Mouse (Mus musculus) intestine, embryonic 15.5 days (tissue): Measurements from ENCODE around the gene Ccnb1. TPM values are rescaled to one million over a fixed set of nuclear protein-coding genes. Genes with fewer than 3 reads are reported as not detected.
"Not testable (repeated sequence)": the region's sequence is repeated elsewhere in the genome, so short reads cannot be mapped to it uniquely, and the experiment has no call there.

Experiments
- ATAC-seq: fragments of 200-750 bp; cut with Nextera tagmentation; 2 replicates; pipeline ENCODE4 v1.8.0; 2017; ENCODE audit warnings: moderate TSS enrichment, moderate library complexity
- H3K27ac ChIP-seq: fragments of 300-500 bp; sonication (generic); 2 replicates; pipeline ENCODE4 v1.5.1; 2015; ENCODE audit warnings: mild to moderate bottlenecking, inconsistent platforms
- H3K27me3 ChIP-seq: fragments of 300-500 bp; sonication (generic); replicated peaks from 2 replicates; pipeline ENCODE4 v1.6.1; 2015; ENCODE audit warnings: inconsistent platforms
- H3K36me3 ChIP-seq: fragments of 300-500 bp; sonication (generic); 2 replicates; pipeline ENCODE4 v1.6.1; 2015; ENCODE audit warnings: inconsistent platforms
- H3K4me1 ChIP-seq: fragments of 300-500 bp; sonication (generic); replicated peaks from 2 replicates; pipeline ENCODE4 v1.6.1; 2015; ENCODE audit warnings: inconsistent platforms
- H3K4me2 ChIP-seq: fragments of 300-500 bp; sonication (generic); replicated peaks from 2 replicates; pipeline ENCODE4 v1.6.1; 2015; ENCODE audit warnings: mild to moderate bottlenecking, inconsistent platforms
- H3K4me3 ChIP-seq: fragments of 300-500 bp; sonication (generic); replicated peaks from 2 replicates; pipeline ENCODE4 v1.5.1; 2015; ENCODE audit warnings: inconsistent platforms
- H3K9ac ChIP-seq: fragments of 300-500 bp; sonication (generic); 2 replicates; pipeline ENCODE4 v1.6.1; 2015; ENCODE audit warnings: inconsistent platforms
- H3K9me3 ChIP-seq: fragments of 300-500 bp; sonication (generic); 2 replicates; pipeline ENCODE4 v1.6.1; 2016; ENCODE audit warnings: inconsistent platforms
- WGBS: fragments of 180-500 bp; shearing (Covaris S2); methylation state at CpG from one replicate; pipeline ENCODE4 v1.1.7; 2015; 5-methylcytosine and 5-hydroxymethylcytosine counted together
- polyA plus RNA-seq: library from polyadenylated mRNA; unstranded; fragments of >200 nt; fragmentation: Nextera tagmentation; extraction: Ambion mirVana; gene quantifications from 2 replicates; pipeline ENCODE4 v1.2.1, GENCODE M21; 2015

The Ccnb1 gene
- polyA plus RNA-seq, 1 experiment from 2014 or later: 217 TPM

DNA sequence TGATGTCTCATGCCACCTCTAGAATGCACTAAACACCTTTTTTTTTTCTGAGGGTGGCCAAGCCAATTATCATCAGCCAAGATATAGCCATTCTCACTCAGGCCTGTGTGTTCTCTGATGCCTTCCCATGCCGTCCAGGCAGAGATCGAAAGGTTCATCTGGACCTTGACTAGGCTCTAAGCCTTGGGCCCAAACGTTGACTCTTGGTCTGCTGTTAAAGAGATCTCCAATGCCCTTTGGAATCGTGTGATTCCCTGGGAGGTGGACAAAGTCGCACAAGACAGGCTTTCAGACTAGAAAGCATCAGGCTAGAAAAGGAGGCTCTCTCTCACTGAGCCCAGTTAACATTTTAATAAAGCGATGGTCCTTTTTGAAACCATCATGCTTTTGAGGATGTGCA is 10.8 kb upstream of the Ccnb1 start:
- 86% methylated on average over 6 of the region's 6 CpGs for WGBS
- Histone ChIP-seq H3K4me2 (no peak overlapping the region), H3K27ac (no peak overlapping the region), H3K4me3 (no peak overlapping the region), H3K27me3 (no peaks in the 10 kb centered on the region), H3K9ac (no peak overlapping the region), H3K9me3 (no peaks in the 10 kb centered on the region), H3K4me1 (no peaks in the 10 kb centered on the region), H3K36me3 (peaks cover 3% of the 10 kb centered on the region; the same call in 1 of the 2 replicates)
- ATAC-seq: no peak

DNA sequence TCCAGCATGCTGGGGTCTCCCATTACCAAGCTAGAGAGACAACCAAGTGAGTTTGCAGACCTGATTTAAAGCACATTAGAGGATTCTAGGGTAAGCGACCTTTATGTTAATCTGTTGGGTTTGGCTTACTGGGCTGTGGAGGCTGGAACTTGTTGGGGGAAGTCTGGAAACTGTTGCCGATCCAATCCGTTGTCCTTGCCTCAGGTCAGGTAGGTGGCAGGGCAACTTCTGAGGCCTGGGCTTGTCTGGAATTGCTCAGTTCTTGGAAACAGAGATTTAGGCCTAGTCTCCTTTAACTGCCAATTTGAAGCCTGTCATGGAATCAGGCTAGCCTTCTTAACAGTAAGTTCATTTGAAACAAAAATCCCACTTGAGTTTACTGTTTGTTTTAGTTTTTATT is 2.7 kb upstream of the Ccnb1 start:
- Histone ChIP-seq H3K36me3 (no peaks in the 10 kb centered on the region), H3K4me2 (no peak overlapping the region), H3K27me3 (no peaks in the 10 kb centered on the region), H3K9me3 (no peaks in the 10 kb centered on the region), H3K9ac (no peak overlapping the region), H3K4me1 (peaks cover 10% of the 10 kb centered on the region), H3K4me3 (no peak overlapping the region), H3K27ac (no peak overlapping the region)
- 83% methylated on average over 3 of the region's 3 CpGs for WGBS
- ATAC-seq: no peak

DNA sequence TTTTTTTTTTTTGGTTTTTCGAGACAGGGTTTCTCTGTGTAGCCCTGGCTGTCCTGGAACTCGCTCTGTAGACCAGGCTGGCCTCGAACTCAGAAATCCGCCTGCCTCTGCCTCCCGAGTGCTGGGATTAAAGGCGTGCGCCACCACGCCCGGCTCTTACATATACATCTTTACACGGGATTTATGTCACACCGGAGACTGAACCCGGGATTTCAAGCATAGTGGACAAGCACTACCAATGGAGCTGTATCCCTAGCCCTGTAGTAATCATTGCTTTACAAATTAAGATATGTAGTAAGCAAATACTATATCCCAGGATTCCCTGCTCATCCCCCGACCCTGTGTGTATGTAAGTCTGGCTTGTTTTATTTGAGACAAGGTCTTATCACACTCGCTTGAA is 1.7 kb upstream of the Ccnb1 start:
- H3K4me1 ChIP-seq: peaks cover 15% of the 10 kb centered on the region
- not testable (repeated sequence) for ATAC-seq, H3K27me3 ChIP-seq, H3K4me3 ChIP-seq, H3K4me2 ChIP-seq, H3K36me3 ChIP-seq, H3K9ac ChIP-seq, H3K27ac ChIP-seq, H3K9me3 ChIP-seq
- 94% methylated on average over 12 of the region's 14 CpGs for WGBS

DNA sequence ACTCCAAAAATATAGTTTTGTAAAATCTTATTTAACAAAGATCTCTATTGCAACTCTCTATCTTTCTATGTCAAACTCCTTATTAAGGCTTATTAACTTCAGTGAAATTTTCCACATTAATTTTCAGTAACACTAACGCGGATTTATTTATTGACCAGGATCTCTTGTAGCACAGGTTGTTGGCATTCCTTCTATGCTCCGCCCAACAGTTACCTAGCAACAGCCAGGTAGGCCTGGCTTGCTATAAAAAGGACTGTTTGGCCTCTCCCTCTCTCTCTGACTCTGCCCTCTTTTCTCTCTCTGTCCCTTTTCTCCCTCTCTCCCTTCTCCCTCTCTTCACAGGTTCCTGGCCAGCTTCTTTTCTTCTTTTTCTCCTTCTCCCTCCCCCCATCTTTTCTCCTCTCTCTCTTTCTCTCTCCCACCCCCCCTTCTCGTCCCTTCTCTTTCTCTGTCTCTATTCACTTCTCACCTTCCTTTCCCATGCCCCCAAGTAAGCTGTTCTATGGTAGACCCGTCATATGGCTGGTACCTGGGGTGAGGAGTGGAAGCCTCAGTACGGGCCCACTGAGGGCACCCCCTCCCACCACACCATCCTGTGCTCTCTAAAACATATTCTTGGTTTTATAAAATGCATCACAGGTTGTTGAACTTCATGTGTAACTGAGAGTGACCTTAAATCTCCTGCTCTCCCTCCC is 1.1 kb upstream of the Ccnb1 start:
- Histone ChIP-seq H3K27ac (no peak overlapping the region), H3K4me3 (no peak overlapping the region), H3K36me3 (peaks cover 7% of the 10 kb centered on the region; the same call in 1 of the 2 replicates), H3K27me3 (no peaks in the 10 kb centered on the region), H3K9ac (no peak overlapping the region), H3K9me3 (no peaks in the 10 kb centered on the region), H3K4me1 (peaks cover 15% of the 10 kb centered on the region), H3K4me2 (no peak overlapping the region)
- WGBS: 63% methylated on average over 6 of the region's 6 CpGs
- 0 out of 2 replicates have a peak, but pooled peaks have one; percentile 37 for ATAC-seq

DNA sequence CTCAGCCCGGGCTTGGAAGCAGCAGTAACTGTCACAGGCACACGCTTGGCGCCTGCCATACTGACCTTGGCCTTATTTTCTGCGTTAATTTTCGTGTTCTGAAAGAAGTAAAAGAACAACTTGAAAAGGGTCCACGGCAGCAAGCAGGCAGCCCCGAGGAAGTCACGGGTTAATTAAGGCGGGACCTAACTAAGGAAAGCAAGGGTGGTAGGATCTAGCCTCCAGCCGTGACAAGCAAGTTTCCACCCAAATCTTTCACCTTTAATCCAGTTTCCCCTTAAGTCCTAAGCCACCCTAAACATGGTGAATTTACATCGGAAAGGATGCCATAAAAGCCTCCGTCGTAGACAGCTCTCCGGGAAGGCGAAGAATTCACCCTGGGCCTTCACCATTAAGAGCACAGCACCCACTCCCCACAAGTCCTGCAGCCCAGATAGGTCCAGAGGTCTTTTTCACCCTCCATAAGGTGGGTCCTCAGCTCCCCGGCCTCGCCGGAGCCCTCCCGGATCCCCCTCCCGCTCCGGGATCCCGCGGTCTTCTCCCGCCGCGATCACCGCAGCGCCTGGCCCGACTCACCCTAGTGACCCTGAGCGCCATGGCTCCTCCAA is 460 bp downstream of the Ccnb1 start:
- H3K4me1 ChIP-seq: peaks cover 15% of the 10 kb centered on the region
- WGBS: under 1% methylated on average over 30 of the region's 30 CpGs
- H3K4me2 ChIP-seq: peak overlapping the region; percentile 80
- peak; percentile 50 for ATAC-seq
- peak overlapping the region; percentile 67 for H3K27ac ChIP-seq
- peak overlapping the region; percentile 67 for H3K9ac ChIP-seq
- H3K36me3 ChIP-seq: peaks cover 7% of the 10 kb centered on the region; the same call in 1 of the 2 replicates
- H3K27me3 ChIP-seq: no peaks in the 10 kb centered on the region
- H3K4me3 ChIP-seq: peak overlapping the region; percentile 80
- H3K9me3 ChIP-seq: no peaks in the 10 kb centered on the region

DNA sequence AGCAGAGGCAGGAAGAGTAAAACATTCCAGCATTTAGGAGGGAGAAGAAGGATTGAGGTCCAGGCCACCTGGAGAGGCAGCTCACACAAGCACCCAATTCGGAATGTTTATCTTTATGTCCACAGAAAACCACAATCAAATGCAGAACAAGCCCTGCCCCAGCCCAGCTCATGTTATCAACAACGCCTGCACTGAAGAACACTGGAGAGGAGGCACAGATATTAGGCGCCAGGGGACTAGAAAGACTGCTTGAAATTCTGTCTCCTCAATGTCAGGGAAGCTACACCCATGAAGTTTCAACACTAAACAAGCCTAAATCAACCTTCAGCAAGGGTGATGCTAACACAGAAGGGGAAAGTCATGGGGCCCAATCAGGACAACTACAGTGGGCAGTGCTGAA is 8.9 kb downstream of the Ccnb1 start:
- no peak overlapping the region for H3K4me2 ChIP-seq
- H3K9ac ChIP-seq: no peak overlapping the region
- no peaks in the 10 kb centered on the region for H3K9me3 ChIP-seq
- H3K27ac ChIP-seq: no peak overlapping the region
- H3K4me3 ChIP-seq: no peak overlapping the region
- H3K27me3 ChIP-seq: no peaks in the 10 kb centered on the region
- no peak for ATAC-seq
- H3K36me3 ChIP-seq: no peaks in the 10 kb centered on the region
- WGBS: 72% methylated on average over 3 of the region's 3 CpGs
- H3K4me1 ChIP-seq: 0 out of 2 replicates have a peak, but pooled peaks cover 7% of the 10 kb centered on the region

DNA sequence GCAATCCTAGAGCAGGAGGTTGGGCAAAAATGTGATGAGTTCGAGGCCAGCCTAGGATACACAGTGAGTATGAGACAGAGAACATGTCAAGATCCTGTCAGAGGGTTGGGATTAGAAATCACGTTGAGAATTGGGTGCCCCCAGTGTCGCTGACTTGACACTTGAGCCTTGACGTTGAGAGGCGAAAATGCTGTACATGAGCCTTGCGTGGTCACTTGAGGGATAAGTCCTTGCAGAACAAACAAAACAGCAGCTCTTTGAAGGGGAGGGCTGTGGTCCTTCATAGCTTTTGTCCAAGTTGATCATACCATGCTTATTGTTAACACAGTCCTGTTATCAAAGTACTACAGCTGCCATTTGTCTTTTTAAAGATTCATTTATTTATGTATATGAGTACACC is 9.7 kb downstream of the Ccnb1 start:
- 62% methylated on average over 6 of the region's 6 CpGs for WGBS
- H3K4me2 ChIP-seq: no peak overlapping the region

DNA sequence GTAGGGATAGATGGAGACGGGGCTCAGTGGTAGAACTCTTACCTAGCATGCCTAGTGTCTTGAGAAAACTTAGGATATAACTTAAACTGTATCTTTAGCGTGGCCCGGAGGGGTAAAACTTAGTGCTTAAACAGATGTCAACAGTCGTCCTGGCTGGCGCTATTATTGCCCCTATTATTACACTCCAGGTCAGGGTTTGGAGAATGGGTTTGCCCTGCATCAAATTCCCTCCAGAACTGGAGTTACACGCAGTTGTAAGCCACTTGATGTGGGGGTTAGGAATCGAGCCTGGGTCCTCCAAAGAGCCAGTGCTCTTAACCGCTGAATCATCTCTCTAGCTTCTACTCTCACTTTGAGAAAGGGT is 10.3 kb downstream of the Ccnb1 start:
- peak; percentile 6; the same call in 1 of the 2 replicates for ATAC-seq
- 9% methylated on average over 8 of the region's 8 CpGs for WGBS
- Histone ChIP-seq H3K36me3 (no peaks in the 10 kb centered on the region), H3K27me3 (no peaks in the 10 kb centered on the region), H3K4me2 (peak overlapping the region; percentile 92), H3K9me3 (no peaks in the 10 kb centered on the region), H3K4me1 (0 out of 2 replicates have a peak, but pooled peaks cover 7% of the 10 kb centered on the region), H3K4me3 (peak overlapping the region; percentile 84), H3K27ac (no peak overlapping the region), H3K9ac (peak overlapping the region; percentile 80; the same call in 1 of the 2 replicates)

More for the DNA sequence above, 9.7 kb downstream of the Ccnb1 start:
- Histone ChIP-seq H3K27ac (no peak overlapping the region), H3K4me3 (no peak overlapping the region), H3K36me3 (no peaks in the 10 kb centered on the region), H3K4me1 (0 out of 2 replicates have a peak, but pooled peaks cover 7% of the 10 kb centered on the region), H3K9ac (no peak overlapping the region), H3K27me3 (no peaks in the 10 kb centered on the region), H3K9me3 (no peaks in the 10 kb centered on the region)
- no peak for ATAC-seq

DNA sequence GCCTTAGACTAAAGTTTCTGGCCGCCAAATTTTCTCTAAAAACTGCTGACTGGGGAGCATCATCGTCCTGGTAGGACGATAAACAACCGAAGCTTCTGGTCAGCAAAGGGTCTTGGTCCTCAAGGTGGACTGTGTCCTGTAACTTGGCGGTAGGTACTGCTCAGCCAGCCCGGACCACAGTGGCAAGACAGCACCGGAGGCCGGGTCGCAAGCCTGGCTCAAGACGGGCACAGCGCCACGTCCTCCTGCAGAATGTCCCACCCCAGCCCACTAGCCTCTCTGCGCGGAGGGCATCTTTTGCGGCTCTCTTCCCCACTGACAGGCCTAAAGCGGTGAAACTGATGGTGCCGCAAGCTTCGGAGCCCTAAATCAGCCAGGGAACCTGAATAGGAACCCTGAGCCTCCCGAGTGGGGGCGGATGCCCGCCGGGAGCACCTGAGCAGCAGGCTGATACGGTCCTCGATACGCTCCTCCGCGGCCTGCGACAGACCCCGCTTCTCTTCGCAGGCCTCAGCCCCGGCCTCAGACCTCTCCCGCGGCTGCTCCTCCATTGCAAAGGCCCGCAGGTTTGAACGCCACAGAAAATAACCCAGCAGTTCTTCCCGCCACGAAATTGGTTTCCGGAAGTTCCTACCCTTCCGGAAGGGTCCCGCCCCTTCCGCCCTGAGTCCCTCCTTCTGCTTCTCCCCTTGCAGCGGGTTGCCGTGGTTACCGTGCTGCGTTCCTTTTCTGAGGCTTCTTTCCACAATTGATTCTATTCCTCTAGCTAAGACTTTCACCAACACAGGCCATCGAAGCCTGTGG is 10.9 kb downstream of the Ccnb1 start, which contains the start of gene Cenph:
Cenph (minus strand) TSS at position 648 of the 804 bp plus-strand sequence.
- H3K36me3 ChIP-seq: no peaks in the 10 kb centered on the region
- H3K27ac ChIP-seq: peak within 1 kb of the TSS; percentile 60; the same call in 1 of the 2 replicates
- peak within 1 kb of the TSS; percentile 84 for H3K4me3 ChIP-seq
- H3K4me2 ChIP-seq: peak within 1 kb of the TSS; percentile 92
- no peaks in the 10 kb centered on the region for H3K9me3 ChIP-seq
- peak within 1 kb of the TSS; percentile 80 for H3K9ac ChIP-seq
- under 1% methylated on average over 46 of the region's 46 CpGs for WGBS
- H3K27me3 ChIP-seq: no peaks in the 10 kb centered on the region
- H3K4me1 ChIP-seq: 0 out of 2 replicates have a peak, but pooled peaks cover 7% of the 10 kb centered on the region
- peak; percentile 95 for ATAC-seq

DNA sequence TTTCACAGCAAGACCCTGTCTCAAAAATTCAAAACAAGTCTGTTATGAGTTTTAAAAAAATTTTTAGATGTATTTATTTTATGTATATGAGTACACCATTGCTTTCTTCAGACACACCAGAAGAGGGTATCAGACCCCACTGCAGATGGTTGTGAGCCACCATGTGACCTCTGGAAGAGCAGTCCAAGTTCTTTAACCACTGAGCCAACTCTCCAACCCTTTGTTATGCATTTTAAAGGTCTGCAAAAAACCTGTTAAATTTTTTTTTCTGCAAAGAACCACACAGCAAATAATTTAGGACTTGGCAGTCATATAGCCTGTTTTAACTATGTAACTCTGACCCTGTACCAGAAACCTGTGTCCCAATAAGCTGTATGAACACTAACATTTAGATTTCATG is 11.7 kb downstream of the Ccnb1 start:
- Histone ChIP-seq H3K27ac (no peak overlapping the region), H3K4me1 (0 out of 2 replicates have a peak, but pooled peaks cover 7% of the 10 kb centered on the region), H3K9ac (peak overlapping the region; percentile 80; the same call in 1 of the 2 replicates), H3K4me3 (peak overlapping the region; percentile 84), H3K4me2 (peak overlapping the region; percentile 92), H3K27me3 (no peaks in the 10 kb centered on the region), H3K36me3 (peaks cover 4% of the 10 kb centered on the region; the same call in 1 of the 2 replicates), H3K9me3 (no peaks in the 10 kb centered on the region)
- no peak for ATAC-seq

DNA sequence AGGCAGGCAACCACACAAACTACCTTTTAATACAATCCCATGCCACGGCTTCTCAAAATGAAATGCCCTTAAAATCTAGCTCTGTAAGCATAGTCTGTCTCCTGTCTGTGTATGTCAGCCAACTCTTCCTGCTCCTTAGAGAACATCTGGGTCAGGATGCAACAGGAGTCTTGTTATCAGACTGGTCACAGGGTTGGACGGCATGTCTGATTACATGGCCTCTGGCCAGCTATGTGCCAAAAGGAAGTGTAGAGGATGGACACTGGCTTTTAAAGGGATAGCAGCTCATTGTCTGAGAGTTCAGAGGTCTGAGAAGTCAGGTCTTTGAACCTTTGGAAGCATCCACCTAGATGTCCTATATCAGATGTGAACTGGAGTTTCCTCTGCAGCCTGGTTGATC is 31.0 kb downstream of the Ccnb1 start:
- Histone ChIP-seq H3K4me2 (no peak overlapping the region), H3K9ac (no peak overlapping the region), H3K27me3 (no peaks in the 10 kb centered on the region), H3K9me3 (no peaks in the 10 kb centered on the region), H3K4me3 (no peak overlapping the region), H3K36me3 (0 out of 2 replicates have a peak, but pooled peaks cover 7% of the 10 kb centered on the region), H3K27ac (no peak overlapping the region), H3K4me1 (no peaks in the 10 kb centered on the region)
- no peak for ATAC-seq
- 87% methylated on average over 2 of the region's 2 CpGs for WGBS

DNA sequence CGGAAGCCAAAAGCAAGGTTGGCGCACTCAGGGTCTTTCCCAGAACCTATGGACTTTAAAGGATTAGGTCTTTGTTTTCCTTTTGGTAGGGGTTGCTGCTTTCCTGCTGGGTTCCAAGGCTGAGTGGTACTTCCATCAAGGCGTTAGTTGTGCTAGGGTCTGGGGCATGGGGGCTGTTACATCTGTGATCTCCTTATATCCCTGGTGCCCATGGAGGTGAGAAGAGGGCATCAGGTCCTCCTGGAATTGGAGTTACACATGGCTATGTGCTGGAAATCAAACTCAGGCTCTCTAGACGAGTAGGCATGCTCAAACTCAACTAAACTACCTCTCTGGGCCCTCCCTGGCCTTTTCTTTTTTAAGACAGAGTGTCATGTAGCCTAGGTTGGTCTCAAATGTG is 32.2 kb downstream of the Ccnb1 start:
- WGBS: 69% methylated on average over 4 of the region's 4 CpGs
- no peaks in the 10 kb centered on the region for H3K4me1 ChIP-seq
- no peak overlapping the region for H3K4me3 ChIP-seq
- no peak overlapping the region for H3K9ac ChIP-seq
- no peaks in the 10 kb centered on the region for H3K27me3 ChIP-seq
- no peaks in the 10 kb centered on the region for H3K36me3 ChIP-seq
- H3K4me2 ChIP-seq: no peak overlapping the region
- no peak overlapping the region for H3K27ac ChIP-seq
- ATAC-seq: no peak
- H3K9me3 ChIP-seq: no peaks in the 10 kb centered on the region
